Mouse (Mus musculus) neural tube, embryonic 14.5 days (tissue): ENCODE results near the gene Gm11634. TPM values are rescaled to one million over a fixed set of nuclear protein-coding genes. Genes with fewer than 3 reads are reported as not detected.
"Not testable (repeated sequence)": the region's sequence is repeated elsewhere in the genome, so short reads cannot be mapped to it uniquely, and the experiment has no call there.

Experiments
- ATAC-seq: fragments of 200-750 bp; cut with Nextera tagmentation; 2 replicates; pipeline ENCODE4 v1.8.0; 2017; ENCODE audit warnings: low read depth, mild to moderate bottlenecking, moderate TSS enrichment, moderate library complexity
- H3K27ac ChIP-seq: fragments of 300-500 bp; sonication (generic); 2 replicates; pipeline ENCODE4 v1.5.1; 2014; ENCODE audit warnings: low read depth, mild to moderate bottlenecking, control low read depth, low read length, moderate library complexity, mixed read lengths
- H3K27me3 ChIP-seq: fragments of 300-500 bp; sonication (generic); 2 replicates; pipeline ENCODE4 v1.6.1; 2014; ENCODE audit warnings: low read length; ENCODE audit not compliant: control insufficient read depth, insufficient read depth
- H3K36me3 ChIP-seq: fragments of 300-500 bp; sonication (generic); 2 replicates; pipeline ENCODE4 v1.6.1; 2014; ENCODE audit warnings: low read length, mixed read lengths; ENCODE audit not compliant: control insufficient read depth, insufficient read depth
- H3K4me1 ChIP-seq: fragments of 300-500 bp; sonication (generic); 2 replicates; pipeline ENCODE4 v1.6.1; 2014; ENCODE audit warnings: low read length; ENCODE audit not compliant: control insufficient read depth, insufficient read depth
- H3K4me2 ChIP-seq: fragments of 300-500 bp; sonication (generic); 2 replicates; pipeline ENCODE4 v1.6.1; 2014; ENCODE audit warnings: mild to moderate bottlenecking, low read depth, low read length, control low read depth
- H3K4me3 ChIP-seq: fragments of 300-500 bp; sonication (generic); 2 replicates; pipeline ENCODE4 v1.5.1; 2014; ENCODE audit warnings: low read depth, low read length, control low read depth, mixed read lengths
- H3K9ac ChIP-seq: fragments of 300-500 bp; sonication (generic); replicated peaks from 2 replicates; pipeline ENCODE4 v1.6.1; 2014; ENCODE audit warnings: low read depth, mild to moderate bottlenecking, control low read depth, low read length, mixed read lengths
- H3K9me3 ChIP-seq: fragments of 300-500 bp; sonication (generic); 2 replicates; pipeline ENCODE4 v1.6.1; 2016; ENCODE audit warnings: low read length; ENCODE audit not compliant: control insufficient read depth
- WGBS: fragments of 180-500 bp; shearing (Covaris S2); extraction: QIAGEN DNeasy Blood & Tissue Kit; methylation state at CpG from one replicate; pipeline ENCODE4 v1.1.7; 2014; 5-methylcytosine and 5-hydroxymethylcytosine counted together
- polyA plus RNA-seq: library from polyadenylated mRNA; unstranded; fragments of >200 nt; fragmentation: Nextera tagmentation; extraction: Ambion mirVana; gene quantifications from 2 replicates; pipeline ENCODE4 v1.2.1, GENCODE M21; 2014

Gene Gm11634
- polyA plus RNA-seq, 1 experiment from 2014 or later: not detected

DNA sequence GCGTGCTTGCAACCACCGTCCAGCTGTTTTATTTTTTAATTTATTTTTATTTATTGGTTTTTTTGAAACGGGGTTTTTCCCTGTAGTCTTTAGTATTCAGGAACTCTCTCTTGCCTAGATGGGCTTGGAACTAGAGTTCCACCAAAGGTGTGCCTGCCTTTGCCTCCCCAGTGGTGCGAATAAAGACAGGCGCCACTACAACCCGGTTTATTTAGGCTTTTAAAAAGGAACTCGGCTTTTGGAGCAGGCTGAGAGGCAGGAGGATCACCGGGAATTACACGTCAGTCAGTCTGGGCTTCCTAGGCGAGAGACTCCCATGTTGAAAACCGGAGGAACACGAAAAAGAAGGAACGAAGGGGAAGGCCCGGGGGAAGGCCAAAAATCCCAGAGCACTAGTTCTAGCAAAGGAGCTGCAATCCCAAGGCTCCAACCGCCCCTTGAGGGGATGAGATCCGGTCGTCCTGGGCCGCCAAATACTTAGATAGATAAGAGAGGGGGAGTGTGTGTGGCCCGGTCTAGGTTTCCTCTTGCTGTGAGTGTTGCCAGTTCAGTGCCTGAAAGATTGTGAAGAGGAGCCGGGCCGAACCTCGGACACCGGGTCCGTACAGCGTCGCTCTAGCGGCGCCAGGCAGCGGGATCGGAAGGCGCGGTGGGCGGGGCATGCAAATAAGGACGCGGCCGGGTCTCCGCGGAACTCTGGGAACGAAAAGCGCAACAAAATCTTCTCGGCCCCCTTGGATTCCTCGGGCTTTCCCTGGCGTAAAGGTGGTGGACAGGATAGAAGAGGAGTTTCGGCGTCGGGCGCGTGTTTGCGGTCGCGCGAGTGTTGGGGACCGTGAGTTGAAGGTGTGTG, 42.0 kb upstream of the Gm11634 start:
- Histone ChIP-seq H3K4me3 (peak overlapping the region; percentile 25; the same call in 1 of the 2 replicates), H3K4me2 (peak overlapping the region; percentile 44), H3K9ac (peak overlapping the region; percentile 42; the same call in 1 of the 2 replicates), H3K27ac (peak overlapping the region; percentile 82)
- not testable (repeated sequence) for H3K4me1 ChIP-seq, H3K36me3 ChIP-seq, H3K9me3 ChIP-seq, H3K27me3 ChIP-seq
- ATAC-seq: peak; percentile 77
- 5% methylated on average over 48 of the region's 53 CpGs for WGBS

DNA sequence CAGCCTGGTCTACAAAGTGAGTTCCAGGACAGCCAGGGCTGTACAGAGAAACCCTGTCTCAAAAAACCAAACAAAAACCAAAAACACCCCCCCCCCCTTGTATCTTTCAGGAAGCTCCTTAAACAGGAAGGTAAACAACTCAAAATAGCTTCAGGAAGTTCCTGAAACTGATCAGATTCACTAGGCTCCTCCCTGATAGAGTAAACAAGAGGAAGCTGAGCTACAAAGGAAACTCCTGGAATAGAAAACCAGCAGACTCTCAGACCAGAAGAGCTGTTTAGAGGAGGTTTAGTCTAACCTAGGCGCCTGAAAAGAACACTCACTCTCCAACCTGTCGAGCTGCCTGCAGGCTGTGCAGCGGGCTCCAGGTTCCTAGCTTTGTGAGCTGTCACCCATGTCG, 40.7 kb upstream of the Gm11634 start:
- Histone ChIP-seq H3K27ac (no peak overlapping the region), H3K36me3 (no peaks in the 10 kb centered on the region), H3K27me3 (no peaks in the 10 kb centered on the region), H3K4me1 (peaks cover 2% of the 10 kb centered on the region; the same call in 1 of the 2 replicates), H3K4me2 (no peak overlapping the region), H3K9ac (no peak overlapping the region), H3K9me3 (no peaks in the 10 kb centered on the region), H3K4me3 (no peak overlapping the region)
- WGBS: 97% methylated on average over 4 of the region's 4 CpGs
- no peak for ATAC-seq

DNA sequence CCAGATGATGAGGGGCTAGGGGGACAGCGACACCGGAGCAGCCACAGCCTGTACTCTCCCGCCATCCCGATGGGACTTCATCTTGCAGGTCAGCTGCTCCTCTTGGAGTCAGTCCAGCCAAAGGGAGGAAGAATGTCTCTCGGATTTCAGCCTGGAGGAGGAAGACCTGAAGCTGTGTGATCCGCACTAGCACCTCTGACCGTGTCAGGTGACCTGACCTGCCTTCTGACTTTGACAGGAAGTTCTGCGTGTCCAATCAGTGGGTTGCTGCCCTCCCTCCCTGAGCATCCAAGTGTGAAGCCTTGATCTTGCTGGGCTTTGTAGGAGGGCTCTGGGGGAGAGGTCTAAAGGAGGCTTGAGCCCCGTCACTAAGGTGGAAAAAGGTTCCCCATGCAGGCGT, 36.6 kb upstream of the Gm11634 start:
- Histone ChIP-seq H3K27ac (no peak overlapping the region), H3K9me3 (no peaks in the 10 kb centered on the region), H3K9ac (no peak overlapping the region), H3K4me1 (peaks cover under 1% of the 10 kb centered on the region; the same call in 1 of the 2 replicates), H3K4me2 (no peak overlapping the region), H3K36me3 (no peaks in the 10 kb centered on the region), H3K27me3 (no peaks in the 10 kb centered on the region), H3K4me3 (no peak overlapping the region)
- 89% methylated on average over 10 of the region's 10 CpGs for WGBS
- no peak for ATAC-seq

DNA sequence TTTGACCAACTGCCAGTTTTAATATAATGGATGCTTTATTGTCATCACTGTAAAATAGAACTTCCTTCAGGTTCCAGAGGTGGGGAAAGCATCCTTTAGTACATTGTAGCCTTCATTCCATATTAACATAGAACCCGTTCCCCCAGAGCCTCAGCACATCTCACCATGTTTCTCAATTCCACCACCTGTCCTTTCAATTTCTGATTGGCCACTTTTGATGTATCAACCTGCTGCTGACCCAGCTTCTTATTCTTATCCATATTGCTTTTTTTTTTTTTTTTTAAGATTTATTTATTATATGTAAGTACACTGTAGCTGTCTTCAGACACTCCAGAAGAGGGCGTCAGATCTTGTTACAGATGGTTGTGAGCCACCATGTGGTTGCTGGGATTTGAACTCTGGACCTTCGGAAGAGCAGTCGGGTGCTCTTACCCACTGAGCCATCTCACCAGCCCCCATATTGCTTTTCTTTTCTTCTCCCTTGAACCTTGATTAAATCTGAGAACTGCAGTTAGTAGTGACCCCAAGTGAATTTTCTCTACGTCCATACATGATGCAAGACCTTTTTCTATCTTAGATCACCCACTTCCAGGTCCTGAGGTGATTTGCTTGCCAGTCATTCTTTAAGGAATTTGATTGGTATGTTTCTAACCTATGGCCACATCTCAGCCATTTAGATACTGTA, 29.8 kb upstream of the Gm11634 start:
- H3K9me3 ChIP-seq, H3K9ac ChIP-seq, H3K4me1 ChIP-seq, H3K4me3 ChIP-seq, H3K36me3 ChIP-seq, H3K27me3 ChIP-seq, ATAC-seq, H3K27ac ChIP-seq: not testable (repeated sequence)
- H3K4me2 ChIP-seq: peak overlapping the region; percentile 81
- WGBS: 79% methylated on average over 4 of the region's 5 CpGs

DNA sequence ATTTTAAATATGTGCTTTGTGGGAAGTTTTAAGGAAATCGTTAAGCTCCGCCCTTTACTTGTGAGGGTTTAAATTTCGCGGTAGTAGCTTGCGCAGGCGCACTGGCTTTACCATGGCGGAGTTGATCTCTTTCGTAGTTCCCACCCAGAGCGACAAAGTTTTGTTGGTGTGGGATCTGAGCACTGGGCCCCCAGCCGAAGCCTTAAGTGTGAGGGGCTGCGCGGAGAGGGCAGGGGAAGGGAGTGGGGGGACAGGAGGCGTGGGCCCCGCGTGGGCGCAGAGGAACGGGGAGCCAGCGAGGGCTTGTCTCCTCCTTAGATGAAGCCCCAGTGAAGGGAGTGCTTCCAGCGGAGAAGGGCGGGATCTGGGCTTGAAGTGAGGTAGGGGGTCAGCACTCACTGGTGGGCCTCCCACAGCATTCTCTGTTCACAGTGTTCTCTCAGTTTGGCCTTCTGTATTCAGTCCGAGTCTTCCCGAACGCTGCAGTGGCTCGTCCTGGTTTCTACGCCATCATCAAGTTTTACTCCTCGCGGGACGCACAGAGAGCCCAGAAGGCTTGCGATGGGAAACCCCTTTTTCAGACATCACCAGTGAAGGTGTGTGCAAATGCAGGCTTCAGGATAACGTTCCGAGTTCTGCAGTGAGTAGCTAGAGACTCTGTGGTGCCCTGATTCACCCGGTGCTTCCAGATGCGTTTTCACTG, 29.0 kb upstream of the Gm11634 start:
- peak overlapping the region; percentile 56 for H3K4me3 ChIP-seq
- peak overlapping the region; percentile 81 for H3K4me2 ChIP-seq
- H3K27ac ChIP-seq: peak overlapping the region; percentile 81
- 0 out of 2 replicates have a peak, but pooled peaks cover 2% of the 10 kb centered on the region for H3K4me1 ChIP-seq
- H3K9me3 ChIP-seq: no peaks in the 10 kb centered on the region
- no peaks in the 10 kb centered on the region for H3K36me3 ChIP-seq
- peak overlapping the region; percentile 46 for H3K9ac ChIP-seq
- no peaks in the 10 kb centered on the region for H3K27me3 ChIP-seq
- ATAC-seq: peak; percentile 52
- WGBS: under 1% methylated on average over 33 of the region's 33 CpGs

DNA sequence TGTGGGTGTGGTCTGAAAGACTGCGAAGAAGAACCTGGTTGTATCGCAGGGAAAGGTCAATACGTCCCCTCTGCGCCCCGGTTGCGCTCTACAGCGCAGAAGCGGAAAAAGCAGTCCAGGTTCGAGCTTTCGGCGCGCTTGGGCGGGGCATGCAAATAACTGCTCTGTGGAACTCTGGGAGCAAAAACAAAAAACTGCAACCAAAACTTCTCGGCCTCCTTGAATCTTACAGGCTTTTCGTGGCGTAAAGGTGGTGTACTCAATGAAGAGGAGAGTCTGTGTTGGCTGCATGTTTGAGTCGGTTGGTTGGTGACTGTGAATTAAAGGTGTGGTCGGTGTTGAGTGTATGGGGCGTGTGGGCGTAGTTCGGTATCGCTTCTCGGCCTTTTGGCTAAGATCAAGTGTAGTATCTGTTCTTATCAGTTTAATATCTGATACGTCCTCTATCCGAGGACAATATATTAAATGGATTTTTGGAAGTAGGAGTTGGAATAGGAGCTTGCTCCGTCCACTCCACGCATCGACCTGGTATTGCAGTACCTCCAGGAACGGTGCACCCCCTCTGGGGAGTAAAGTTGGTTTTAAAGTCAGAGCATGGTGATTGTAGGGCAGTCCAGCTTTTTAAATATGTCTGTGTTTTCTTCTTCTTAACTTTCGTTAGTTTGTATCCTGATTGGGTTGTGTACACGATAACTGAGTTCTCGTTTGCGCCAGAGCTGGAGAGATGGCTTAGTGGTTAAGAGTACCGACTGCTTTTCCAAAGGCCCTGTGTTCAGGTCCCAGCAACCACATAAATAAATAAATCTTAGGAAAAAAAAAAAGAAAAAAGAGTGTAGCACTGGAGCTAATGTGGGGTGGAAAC, 28.2 kb upstream of the Gm11634 start, which contains the start of gene Rdm1:
Gene Rdm1, plus strand, starts transcription at position 201 of the 862 bp plus-strand sequence.
- under 1% methylated on average over 34 of the region's 34 CpGs for WGBS

DNA sequence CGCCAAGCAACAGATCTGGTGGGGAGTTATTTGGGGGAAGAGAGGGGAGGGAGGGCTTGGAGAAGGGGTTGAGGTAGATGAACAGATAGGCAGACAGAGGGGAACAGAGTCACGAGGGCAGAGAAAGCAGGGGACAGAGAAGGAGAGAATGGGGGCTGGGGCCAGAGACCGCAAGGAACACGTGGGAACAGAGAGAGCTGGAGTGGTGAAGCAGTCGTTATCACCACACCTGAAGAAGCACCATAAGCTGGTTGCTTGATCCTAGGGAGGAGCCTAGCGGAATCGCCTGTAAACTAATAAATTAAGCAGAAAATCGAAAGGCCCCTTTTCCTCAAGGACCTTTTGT, 27.6 kb upstream of the Gm11634 start:
- Histone ChIP-seq H3K9ac (no peak overlapping the region), H3K27ac (peak overlapping the region; percentile 79), H3K4me1 (0 out of 2 replicates have a peak, but pooled peaks cover 2% of the 10 kb centered on the region), H3K27me3 (no peaks in the 10 kb centered on the region), H3K36me3 (no peaks in the 10 kb centered on the region), H3K4me3 (peak overlapping the region; percentile 29; the same call in 1 of the 2 replicates), H3K4me2 (peak overlapping the region; percentile 81; the same call in 1 of the 2 replicates), H3K9me3 (no peaks in the 10 kb centered on the region)
- peak; percentile 18; the same call in 1 of the 2 replicates for ATAC-seq
- WGBS: 8% methylated on average over 8 of the region's 8 CpGs

More for the DNA sequence above, 28.2 kb upstream of the Gm11634 start, which contains the start of gene Rdm1:
- H3K27me3 ChIP-seq: no peaks in the 10 kb centered on the region
- peak within 1 kb of the TSS; percentile 81 for H3K27ac ChIP-seq
- peak within 1 kb of the TSS; percentile 81 for H3K4me2 ChIP-seq
- peak within 1 kb of the TSS; percentile 46 for H3K9ac ChIP-seq
- H3K9me3 ChIP-seq: no peaks in the 10 kb centered on the region
- H3K36me3 ChIP-seq: no peaks in the 10 kb centered on the region
- ATAC-seq: peak; percentile 87
- H3K4me1 ChIP-seq: 0 out of 2 replicates have a peak, but pooled peaks cover 2% of the 10 kb centered on the region
- peak within 1 kb of the TSS; percentile 56 for H3K4me3 ChIP-seq

DNA sequence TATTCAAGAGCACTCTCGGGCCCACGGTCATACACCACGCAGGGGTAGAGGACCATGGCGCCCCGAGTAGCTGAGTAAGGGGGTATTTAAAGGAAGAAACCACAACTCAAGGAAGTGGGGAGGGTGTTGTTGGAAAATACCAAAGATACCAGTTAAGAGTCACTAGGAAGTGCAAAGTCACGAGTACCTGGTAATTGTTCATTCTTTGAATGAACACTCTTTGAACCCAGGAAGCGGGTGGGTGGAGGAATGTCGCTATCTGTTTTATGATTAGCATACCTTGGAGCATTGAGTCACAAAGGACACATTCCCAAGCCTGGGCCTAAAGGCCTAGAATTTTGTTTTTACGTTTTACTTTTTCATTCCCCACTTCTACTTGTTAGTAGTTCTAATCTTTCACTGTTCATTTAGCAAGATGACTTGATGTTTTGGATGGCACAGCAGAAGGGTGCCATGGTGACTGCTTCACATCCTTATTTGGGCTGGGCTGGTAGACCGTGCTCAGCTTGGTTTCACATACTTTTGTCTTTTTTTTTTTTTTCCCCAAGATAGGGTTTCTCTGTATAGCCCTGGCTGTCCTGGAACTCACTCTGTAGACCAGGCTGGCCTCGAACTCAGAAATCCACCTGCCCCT, 21.1 kb upstream of the Gm11634 start:
- not testable (repeated sequence) for H3K27me3 ChIP-seq, ATAC-seq, H3K4me3 ChIP-seq, H3K27ac ChIP-seq, H3K4me2 ChIP-seq, H3K36me3 ChIP-seq, H3K9me3 ChIP-seq, H3K9ac ChIP-seq
- peaks cover 14% of the 10 kb centered on the region; the same call in 1 of the 2 replicates for H3K4me1 ChIP-seq
- 88% methylated on average over 11 of the region's 11 CpGs for WGBS
